7 mouse cellular contexts compared by ENCODE assay signal in genomic region chr2:113828086-113828942, GRCm38 (mm10). TPM values are rescaled to one million over a fixed set of nuclear protein-coding genes. Genes with fewer than 3 reads are reported as not detected.
A peak's percentile ranks its signal among the peaks of the same experiment; 100 is the strongest.
DNase-seq lines count a peak whose midpoint lies in the region; ATAC-seq and TF ChIP-seq lines count a peak whose summit lies in the region.

No protein-coding gene starts in this region.

- H3K4me1 ChIP-seq in lung, embryonic 14.5 days (ENCODE audit: insufficient read depth), result no peaks in the 10 kb centered on the region
- H3K4me1 ChIP-seq in forebrain, embryonic 12.5 days, result peaks cover 36% of the 10 kb centered on the region
- H3K4me1 ChIP-seq in intestine, postnatal 0 days (replicated peaks; ENCODE audit: control insufficient read depth, insufficient read depth, low read length), result no peaks in the 10 kb centered on the region
- H3K4me1 ChIP-seq in stomach, embryonic 14.5 days (ENCODE audit: control insufficient read depth, insufficient read depth, low read length), result no peaks in the 10 kb centered on the region

- no peak overlapping the region for H3K27ac ChIP-seq in lung, embryonic 14.5 days (ENCODE audit: low read depth)
- peak overlapping the region; percentile 93 for H3K27ac ChIP-seq in forebrain, embryonic 12.5 days
- H3K27ac ChIP-seq in intestine, postnatal 0 days (ENCODE audit: low read depth, low read length), result no peak overlapping the region
- no peak overlapping the region for H3K27ac ChIP-seq in stomach, embryonic 14.5 days (ENCODE audit: low read length)

- peaks cover 12% of the 10 kb centered on the region for H3K36me3 ChIP-seq in lung, embryonic 14.5 days (ENCODE audit: insufficient read depth)
- H3K36me3 ChIP-seq in forebrain, embryonic 12.5 days (replicated peaks), result peaks cover 18% of the 10 kb centered on the region
- H3K36me3 ChIP-seq in intestine, postnatal 0 days (ENCODE audit: control insufficient read depth, insufficient read depth), result peaks cover 7% of the 10 kb centered on the region
- H3K36me3 ChIP-seq in stomach, embryonic 14.5 days (ENCODE audit: control insufficient read depth, insufficient read depth, low read length), result peaks cover 9% of the 10 kb centered on the region

- TF ChIP-seq CTCF in lung, embryonic 14.5 days (IDR thresholded peaks at IDR 0.05; ENCODE audit: low read depth), result no peak
- no peak for TF ChIP-seq CTCF in intestine, postnatal 0 days (IDR thresholded peaks at IDR 0.05; ENCODE audit: low read depth)

- peak overlapping the region; percentile 52 for H3K4me2 ChIP-seq in lung, embryonic 14.5 days
- H3K4me2 ChIP-seq in forebrain, embryonic 12.5 days, result peak overlapping the region; percentile 65
- H3K4me2 ChIP-seq in intestine, postnatal 0 days (replicated peaks; ENCODE audit: low read depth), result peak overlapping the region; percentile 57
- peak overlapping the region; percentile 50 for H3K4me2 ChIP-seq in stomach, embryonic 14.5 days (replicated peaks; ENCODE audit: low read depth, low read length)

- H3K27me3 ChIP-seq in lung, embryonic 14.5 days (ENCODE audit: insufficient read depth, low read length), result no peaks in the 10 kb centered on the region
- no peaks in the 10 kb centered on the region for H3K27me3 ChIP-seq in forebrain, embryonic 12.5 days
- H3K27me3 ChIP-seq in intestine, postnatal 0 days (replicated peaks; ENCODE audit: control insufficient read depth, insufficient read depth, low read length), result no peaks in the 10 kb centered on the region
- no peaks in the 10 kb centered on the region for H3K27me3 ChIP-seq in stomach, embryonic 14.5 days (ENCODE audit: control insufficient read depth, insufficient read depth, low read length)

- no peak; the same call in 1 of the 2 replicates for ATAC-seq in lung, embryonic 14.5 days (ENCODE audit: insufficient read depth)
- ATAC-seq in forebrain, embryonic 12.5 days (ENCODE audit: low FRiP score), result peak; percentile 92
- ATAC-seq in intestine, postnatal 0 days, result no peak
- ATAC-seq in stomach, embryonic 14.5 days (ENCODE audit: insufficient number of reproducible peaks, insufficient read depth, low FRiP score, low read depth), result no peak

- DNase-seq in lung, embryonic 14.5 days, result no peak
- DNase-seq in lung, postnatal 25 days (ENCODE audit: low spot score), result no peak
- DNase-seq in right cerebral cortex, adult 2 months (ENCODE audit: low spot score in 2 of 2), result no peak
- DNase-seq in natural killer cell, adult 2 months (ENCODE audit: low spot score in 2 of 2), result no peak

- WGBS in lung, embryonic 14.5 days, result 22% methylated on average over 17 of the region's 17 CpGs
- 10% methylated on average over 17 of the region's 17 CpGs for WGBS in forebrain, embryonic 12.5 days
- WGBS in intestine, postnatal 0 days, result 26% methylated on average over 17 of the region's 17 CpGs
- 17% methylated on average over 17 of the region's 17 CpGs for WGBS in stomach, embryonic 14.5 days

- H3K9ac ChIP-seq in lung, embryonic 14.5 days, result no peak overlapping the region
- H3K9ac ChIP-seq in forebrain, embryonic 12.5 days, result peak overlapping the region; percentile 69
- H3K9ac ChIP-seq in intestine, postnatal 0 days (ENCODE audit: low read depth, low read length), result no peak overlapping the region
- no peak overlapping the region for H3K9ac ChIP-seq in stomach, embryonic 14.5 days (replicated peaks; ENCODE audit: low read depth, low read length)

- peak overlapping the region; percentile 2; the same call in 1 of the 2 replicates for H3K4me3 ChIP-seq in lung, embryonic 14.5 days (ENCODE audit: low read depth, low read length)
- H3K4me3 ChIP-seq in forebrain, embryonic 12.5 days (replicated peaks), result peak overlapping the region; percentile 53
- H3K4me3 ChIP-seq in intestine, postnatal 0 days (ENCODE audit: low read depth, low read length), result peak overlapping the region; percentile 22
- peak overlapping the region; percentile 21; the same call in 1 of the 2 replicates for H3K4me3 ChIP-seq in stomach, embryonic 14.5 days (ENCODE audit: low read depth, low read length)

- no peaks in the 10 kb centered on the region for H3K9me3 ChIP-seq in lung, embryonic 14.5 days (ENCODE audit: low read depth, low read length)
- no peaks in the 10 kb centered on the region for H3K9me3 ChIP-seq in forebrain, embryonic 12.5 days
- no peaks in the 10 kb centered on the region for H3K9me3 ChIP-seq in intestine, postnatal 0 days (ENCODE audit: control insufficient read depth)
- H3K9me3 ChIP-seq in stomach, embryonic 14.5 days (ENCODE audit: control insufficient read depth, low read depth, low read length), result no peaks in the 10 kb centered on the region

RNA-seq across cellular contexts. Expression of gene Scg5, which starts 0.6 kb away (rescaled TPM):
- 0.30 and 0.57 TPM in 2 replicates for polyA plus RNA-seq in lung, embryonic 14.5 days (2014; fragmentation: Nextera tagmentation; extraction: Ambion mirVana)
- 67.8 and 71.2 TPM in 2 replicates for polyA plus RNA-seq in forebrain, embryonic 12.5 days (2016; fragmentation: Nextera tagmentation; extraction: Ambion mirVana)
- 18.0 and 19.5 TPM in 2 replicates for polyA plus RNA-seq in intestine, postnatal 0 days (2015; fragmentation: Nextera tagmentation; extraction: Ambion mirVana)
- polyA plus RNA-seq in stomach, embryonic 14.5 days (2014; fragmentation: Nextera tagmentation; extraction: Ambion mirVana), result 16.4 and 17.7 TPM in 2 replicates

RNA-seq across cellular contexts. Expression of gene Arhgap11a, which starts 20.1 kb away (rescaled TPM):
- 5.2 and 6.0 TPM in 2 replicates for polyA plus RNA-seq in lung, embryonic 14.5 days (2014; fragmentation: Nextera tagmentation; extraction: Ambion mirVana)
- 66.3 and 70.4 TPM in 2 replicates for polyA plus RNA-seq in forebrain, embryonic 12.5 days (2016; fragmentation: Nextera tagmentation; extraction: Ambion mirVana)
- polyA plus RNA-seq in intestine, postnatal 0 days (2015; fragmentation: Nextera tagmentation; extraction: Ambion mirVana), result 7.1 and 7.5 TPM in 2 replicates
- polyA plus RNA-seq in stomach, embryonic 14.5 days (2014; fragmentation: Nextera tagmentation; extraction: Ambion mirVana), result 6.3 and 7.1 TPM in 2 replicates

Comparison
In these comparisons a context has a peak if more than half of its experiments do, and no peak if none do; other contexts are left out.
1. H3K4me3 ChIP-seq: peak in every context shown above with its lines; median percentile 53 in forebrain, embryonic 12.5 days; 22 in intestine, postnatal 0 days; 21 in stomach, embryonic 14.5 days; 2 in lung, embryonic 14.5 days.
2. RNA of gene Scg5, which starts 0.6 kb away (polyA plus RNA-seq): 67.8 to 71.2 TPM in forebrain, embryonic 12.5 days, 18.0 to 19.5 TPM in intestine, postnatal 0 days and 16.4 to 17.7 TPM in stomach, embryonic 14.5 days; 0.30 to 0.57 TPM in lung, embryonic 14.5 days; every median in the first group is over 10 times any median in the second.
3. Peak in every context shown above with its lines, with median percentiles within 50 percentile points of each other: H3K4me2 ChIP-seq.